Mouse (Mus musculus) gastrocnemius, postnatal 36 days (tissue): ENCODE results near the gene Epha6. TPM values are rescaled to one million over a fixed set of nuclear protein-coding genes. Genes with fewer than 3 reads are reported as not detected.

ENCODE experiments used
- DNase-seq, 2 experiments: peaks; one replicate each; pipeline ENCODE4 v3.0.0; 2022
- intact Hi-C: fragments of 180-260 bp; cut with DNase I; formaldehyde crosslinking; loops from one replicate; pipeline ENCODE4 v1.15.1; 2025
- microRNA-seq, 2 experiments: library from miRNA; unstranded; fragments of <30 nt; microRNA quantifications; one replicate each; pipeline ENCODE4 v1.2.0; 2021
- total RNA-seq, 2 experiments: library from RNA; stranded (reverse); gene quantifications; 2 replicates each; pipeline ENCODE4 v1.2.3; 2021

The Epha6 gene
- total RNA-seq, 2 experiments from 2014 or later: not detected

- intact Hi-C loops: no loop called here
Measured at GRCm38 (mm10) chr16:59689120-59689519, 916.2 kb downstream of the Epha6 start.

GRCm38 (mm10) chr16:59685135-59685534 is 920.2 kb downstream of the Epha6 start:
- no peak for DNase-seq
- intact Hi-C loops: no loop called here

More at GRCm38 (mm10) chr16:59689120-59689519, 916.2 kb downstream of the Epha6 start:
- DNase-seq: no peak

GRCm38 (mm10) chr16:59683434-59683833 is 921.9 kb downstream of the Epha6 start:
- peak; percentile 17 to 40 for DNase-seq
- intact Hi-C loops: no loop called here

GRCm38 (mm10) chr16:59682216-59682891 is 923.0 kb downstream of the Epha6 start:
- intact Hi-C loops: no loop called here

GRCm38 (mm10) chr16:59666938-59667337 is 938.4 kb downstream of the Epha6 start:
- intact Hi-C loops: no loop called here
- no peak for DNase-seq

More at GRCm38 (mm10) chr16:59682216-59682891, 923.0 kb downstream of the Epha6 start:
- DNase-seq: no peak

- no peak for DNase-seq
- intact Hi-C loops: no loop called here
Measured at GRCm38 (mm10) chr16:59643766-59644165, 961.6 kb downstream of the Epha6 start.

- DNase-seq: no peak
Measured at GRCm38 (mm10) chr16:59639985-59640384, 965.3 kb downstream of the Epha6 start.

GRCm38 (mm10) chr16:59639102-59639691 is 966.1 kb downstream of the Epha6 start, which contains the start of gene Arl6:
Gene Arl6 (minus strand): TSS chr16:59639391.
- peak; percentile 89 to 93 for DNase-seq
- intact Hi-C loops: no loop called here

More at GRCm38 (mm10) chr16:59639985-59640384, 965.3 kb downstream of the Epha6 start:
- intact Hi-C loops: no loop called here

- no peak for DNase-seq
- intact Hi-C loops: no loop called here
Measured at GRCm38 (mm10) chr16:59634598-59634997, 970.7 kb downstream of the Epha6 start.

- intact Hi-C loops: no loop called here
- no peak for DNase-seq
Measured at GRCm38 (mm10) chr16:59621554-59621953, 983.8 kb downstream of the Epha6 start.

GRCm38 (mm10) chr16:59617167-59617566 is 988.2 kb downstream of the Epha6 start:
- DNase-seq: no peak
- intact Hi-C loops: loop anchor here (1.0 to 2.0 kb wide), 2 partner anchors 140 to 196 kb away; no protein-coding TSS in a partner anchor

GRCm38 (mm10) chr16:59615675-59616074 is 989.7 kb downstream of the Epha6 start:
- intact Hi-C loops: loop anchor here (2.0 kb wide), 1 partner anchor 139 kb away; no protein-coding TSS in a partner anchor
- DNase-seq: no peak

- intact Hi-C loops: no loop called here
- DNase-seq: no peak
Measured at GRCm38 (mm10) chr16:59610750-59611149, 994.6 kb downstream of the Epha6 start.

- intact Hi-C loops: loop anchor here (5.0 kb wide), 1 partner anchor 127 kb away; no protein-coding TSS in a partner anchor
- no peak for DNase-seq
Measured at GRCm38 (mm10) chr16:59604078-59604781, 1001.1 kb downstream of the Epha6 start.

Small RNAs within 50 kb of the gene (microRNA-seq; reads per million reads assigned to microRNA genes)
- gene Gm24755: 0 reads per million in 2 experiments
